Mouse (Mus musculus) heart, embryonic 13.5 days (tissue): ENCODE results near the gene Mrgpra9. TPM values are rescaled to one million over a fixed set of nuclear protein-coding genes. Genes with fewer than 3 reads are reported as not detected.
"Not testable (repeated sequence)": the region's sequence is repeated elsewhere in the genome, so short reads cannot be mapped to it uniquely, and the experiment has no call there.

ENCODE experiments used
- ATAC-seq: fragments of 200-750 bp; cut with Nextera tagmentation; 2 replicates; pipeline ENCODE4 v1.8.0; 2017; ENCODE audit warnings: moderate TSS enrichment; ENCODE audit not compliant: insufficient number of reproducible peaks, low FRiP score, low TSS enrichment; ENCODE audit errors: extremely low read depth
- H3K27ac ChIP-seq: fragments of 300-500 bp; sonication (generic); replicated peaks from 2 replicates; pipeline ENCODE4 v1.5.1; 2015; ENCODE audit warnings: moderate library complexity, mild to moderate bottlenecking, inconsistent platforms
- H3K27me3 ChIP-seq: fragments of 300-500 bp; sonication (generic); replicated peaks from 2 replicates; pipeline ENCODE4 v1.6.1; 2015; ENCODE audit warnings: mild to moderate bottlenecking, inconsistent platforms
- H3K36me3 ChIP-seq: fragments of 300-500 bp; sonication (generic); 2 replicates; pipeline ENCODE4 v1.6.1; 2015; ENCODE audit warnings: mild to moderate bottlenecking, inconsistent platforms
- H3K4me1 ChIP-seq: fragments of 300-500 bp; sonication (generic); 2 replicates; pipeline ENCODE4 v1.6.1; 2015; ENCODE audit warnings: inconsistent platforms
- H3K4me2 ChIP-seq: fragments of 300-500 bp; sonication (generic); 2 replicates; pipeline ENCODE4 v1.6.1; 2015; ENCODE audit warnings: inconsistent platforms, mild to moderate bottlenecking, moderate library complexity
- H3K4me3 ChIP-seq: fragments of 300-500 bp; sonication (generic); 2 replicates; pipeline ENCODE4 v1.5.1; 2015; ENCODE audit warnings: moderate library complexity, mild to moderate bottlenecking, inconsistent platforms
- H3K9ac ChIP-seq: fragments of 300-500 bp; sonication (generic); 2 replicates; pipeline ENCODE4 v1.6.1; 2015; ENCODE audit warnings: inconsistent platforms, mild to moderate bottlenecking, moderate library complexity
- H3K9me3 ChIP-seq: fragments of 300-500 bp; sonication (generic); 2 replicates; pipeline ENCODE4 v1.6.1; 2016; ENCODE audit warnings: inconsistent platforms
- WGBS: fragments of 180-500 bp; shearing (Covaris S2); methylation state at CpG from one replicate; pipeline ENCODE4 v1.1.7; 2015; ENCODE audit warnings: mixed read lengths; 5-methylcytosine and 5-hydroxymethylcytosine counted together
- polyA plus RNA-seq: library from polyadenylated mRNA; unstranded; fragments of >200 nt; fragmentation: Nextera tagmentation; extraction: Ambion mirVana; gene quantifications from 2 replicates; pipeline ENCODE4 v1.2.1, GENCODE M21; 2015

The Mrgpra9 gene
- not detected in 2 replicates for polyA plus RNA-seq

DNA sequence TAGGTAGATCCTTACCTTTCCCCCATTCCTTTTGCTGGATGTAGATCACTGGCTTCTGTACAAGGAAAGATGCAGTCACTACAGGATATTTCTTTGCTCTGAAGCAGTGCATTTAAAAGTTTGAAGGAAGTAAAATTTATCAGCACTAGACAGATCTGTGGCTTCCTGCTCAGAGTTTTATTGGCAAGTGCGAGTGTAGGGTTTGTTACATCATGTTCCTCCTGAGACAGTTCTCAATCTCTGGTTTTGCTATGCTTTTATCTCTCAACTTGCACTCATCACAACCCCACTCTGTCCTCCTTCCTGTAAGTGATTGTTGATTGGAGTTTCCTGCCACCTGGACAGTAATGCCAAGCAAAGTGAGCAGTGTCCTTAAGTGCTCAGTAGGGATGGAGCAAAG is at the start of gene Mrgpra9:
TSS of gene Mrgpra9 (minus strand) at position 79 of the 400 bp plus-strand sequence.
- H3K36me3 ChIP-seq: no peaks in the 10 kb centered on the region
- no peaks in the 10 kb centered on the region for H3K9me3 ChIP-seq
- H3K4me2 ChIP-seq: no peak within 1 kb of the TSS
- no peaks in the 10 kb centered on the region for H3K4me1 ChIP-seq
- no peak for ATAC-seq
- H3K27ac ChIP-seq: no peak within 1 kb of the TSS
- H3K9ac ChIP-seq: no peak within 1 kb of the TSS
- WGBS: 37% methylated on average over 1 of the region's 1 CpGs
- H3K4me3 ChIP-seq: no peak within 1 kb of the TSS
- H3K27me3 ChIP-seq: no peaks in the 10 kb centered on the region

- H3K4me2 ChIP-seq, H3K9ac ChIP-seq, H3K27ac ChIP-seq, H3K27me3 ChIP-seq, ATAC-seq, H3K4me1 ChIP-seq, H3K36me3 ChIP-seq, H3K4me3 ChIP-seq: not testable (repeated sequence)
- peaks cover 28% of the 10 kb centered on the region for H3K9me3 ChIP-seq
Observed at GRCm38 (mm10) chr7:47299612-47300011, 47.0 kb upstream of the Mrgpra9 start.

GRCm38 (mm10) chr7:47271547-47271946 is 18.9 kb upstream of the Mrgpra9 start:
- not testable (repeated sequence) for H3K9ac ChIP-seq, ATAC-seq, H3K27ac ChIP-seq, H3K4me1 ChIP-seq, H3K4me3 ChIP-seq, H3K9me3 ChIP-seq, H3K27me3 ChIP-seq, H3K4me2 ChIP-seq, H3K36me3 ChIP-seq
- 75% methylated on average over 5 of the region's 5 CpGs for WGBS

DNA sequence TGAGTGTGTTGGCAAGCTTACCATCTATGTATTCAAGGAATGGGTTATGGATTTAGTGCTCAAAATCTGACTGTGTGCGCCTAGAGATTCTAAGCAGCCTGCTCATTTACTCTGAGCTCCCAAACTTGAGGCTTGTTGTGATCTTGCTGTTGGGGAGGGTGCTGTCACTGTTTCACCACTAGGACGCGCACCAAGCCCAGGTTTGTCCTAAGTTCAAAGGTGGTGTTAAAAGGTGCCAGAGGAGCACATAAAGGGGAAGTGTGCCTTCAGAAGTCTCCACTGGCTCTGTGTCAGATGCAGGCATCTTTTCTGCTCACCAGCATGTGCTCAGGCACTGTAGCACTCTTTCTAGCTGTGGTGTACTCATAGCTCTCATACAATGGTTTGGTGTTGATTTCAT is 8.0 kb downstream of the Mrgpra9 start:
- ATAC-seq: no peak

DNA sequence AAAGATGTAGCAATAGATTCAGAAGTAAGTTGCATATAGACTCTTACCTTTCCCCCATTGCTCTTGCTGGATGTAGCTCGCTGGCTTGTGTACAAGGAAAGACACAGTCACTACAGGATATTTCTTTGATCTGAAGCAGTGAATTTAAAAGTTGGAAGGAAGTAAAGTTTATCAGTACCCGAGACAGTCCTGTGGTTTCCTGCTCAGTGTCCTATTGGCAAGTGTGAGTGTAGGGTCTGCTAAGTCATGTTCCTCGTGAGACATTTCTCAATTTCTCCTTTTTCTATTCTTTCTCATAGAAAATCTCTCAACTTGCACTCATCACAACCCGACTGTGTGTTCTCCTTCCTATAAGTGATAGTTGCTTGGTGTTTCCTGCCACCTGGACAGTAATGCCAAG is 47.8 kb downstream of the Mrgpra9 start, which contains the start of gene Mrgpra6:
TSS of gene Mrgpra6 (minus strand) at position 91 of the 400 bp plus-strand sequence.
- no peak within 1 kb of the TSS for H3K27ac ChIP-seq
- H3K9ac ChIP-seq: no peak within 1 kb of the TSS
- no peaks in the 10 kb centered on the region for H3K4me1 ChIP-seq
- no peak for ATAC-seq
- H3K4me2 ChIP-seq: no peak within 1 kb of the TSS
- H3K27me3 ChIP-seq: no peaks in the 10 kb centered on the region
- WGBS: 54% methylated on average over 4 of the region's 4 CpGs
- H3K9me3 ChIP-seq: no peaks in the 10 kb centered on the region
- H3K36me3 ChIP-seq: no peaks in the 10 kb centered on the region
- H3K4me3 ChIP-seq: no peak within 1 kb of the TSS

More for the DNA sequence above, 8.0 kb downstream of the Mrgpra9 start:
- no peaks in the 10 kb centered on the region for H3K4me1 ChIP-seq
- no peak overlapping the region for H3K9ac ChIP-seq
- no peak overlapping the region for H3K27ac ChIP-seq
- no peak overlapping the region for H3K4me3 ChIP-seq
- no peaks in the 10 kb centered on the region for H3K27me3 ChIP-seq
- no peak overlapping the region for H3K4me2 ChIP-seq
- 54% methylated on average over 3 of the region's 3 CpGs for WGBS
- H3K9me3 ChIP-seq: peaks cover 3% of the 10 kb centered on the region; the same call in 1 of the 2 replicates
- no peaks in the 10 kb centered on the region for H3K36me3 ChIP-seq

GRCm38 (mm10) chr7:47195271-47195670 is 57.4 kb downstream of the Mrgpra9 start:
- H3K36me3 ChIP-seq: no peaks in the 10 kb centered on the region
- no peak for ATAC-seq
- no peak overlapping the region for H3K27ac ChIP-seq
- no peak overlapping the region for H3K4me2 ChIP-seq
- WGBS: 43% methylated on average over 1 of the region's 1 CpGs
- H3K9me3 ChIP-seq: no peaks in the 10 kb centered on the region
- H3K4me3 ChIP-seq: no peak overlapping the region
- no peaks in the 10 kb centered on the region for H3K27me3 ChIP-seq
- no peaks in the 10 kb centered on the region for H3K4me1 ChIP-seq
- H3K9ac ChIP-seq: no peak overlapping the region

Other genes with a start within 250 kb of the Mrgpra9 start
- gene Spty2d1, start 244.4 kb downstream of the Mrgpra9 start, polyA plus RNA-seq: 13.1 and 13.4 TPM in 2 replicates
- gene Tmem86a, start 202.2 kb downstream of the Mrgpra9 start, polyA plus RNA-seq: 22.5 and 25.1 TPM in 2 replicates
- gene Ptpn5, start 119.2 kb downstream of the Mrgpra9 start, polyA plus RNA-seq: 0.12 and 0.29 TPM in 2 replicates
- gene Mrgpra6, start 47.9 kb downstream of the Mrgpra9 start, polyA plus RNA-seq: not detected in 2 replicates
- not detected in 2 replicates for gene Mrgpra1, start 101.4 kb upstream of the Mrgpra9 start, polyA plus RNA-seq
- gene Mrgpra2a, start 199.3 kb upstream of the Mrgpra9 start, polyA plus RNA-seq: not detected in 2 replicates